Mouse (Mus musculus) megakaryocyte progenitor cell, adult 5-6 weeks (primary cell): ENCODE measurements around the gene Cab39. TPM values are rescaled to one million over a fixed set of nuclear protein-coding genes. Genes with fewer than 3 reads are reported as not detected.
A peak's percentile ranks its signal among the peaks of the same experiment; 100 is the strongest.
"Not testable (repeated sequence)": the region's sequence is repeated elsewhere in the genome, so short reads cannot be mapped to it uniquely, and the experiment has no call there.

Experiments
- ATAC-seq: replicated peaks from 2 replicates; pipeline ENCODE4 v1.8.0; 2016; ENCODE audit warnings: mild to moderate bottlenecking, moderate TSS enrichment, inconsistent platforms; ENCODE audit not compliant: poor library complexity
- total RNA-seq, 2 experiments: library from RNA; stranded (forward) in 1 of 2; stranded (reverse) in 1 of 2; fragments of 157-497, 149-512 nt in 1 of 2; fragments of 200-1000 nt in 1 of 2; gene quantifications; 2 replicates each; pipeline versions ENCODE4 v1.2.3 to v1.2.4; 2015 to 2017

The Cab39 gene
- total RNA-seq, 2 experiments from 2014 or later = 83.1 to 122 TPM

GRCm38 (mm10) chr1:85779428-85780180, 13.6 kb upstream of the Cab39 start:
- ATAC-seq = peak; percentile 96

- ATAC-seq = no peak
Observed at GRCm38 (mm10) chr1:85790565-85790964, 2.7 kb upstream of the Cab39 start.

GRCm38 (mm10) chr1:85791476-85791875, 1.8 kb upstream of the Cab39 start:
- no peak for ATAC-seq

GRCm38 (mm10) chr1:85794106-85794771, 998 bp downstream of the Cab39 start:
- ATAC-seq = peak; percentile 54

GRCm38 (mm10) chr1:85795196-85795595, 2.0 kb downstream of the Cab39 start:
- ATAC-seq = no peak

GRCm38 (mm10) chr1:85799776-85800175, 6.5 kb downstream of the Cab39 start:
- ATAC-seq = 0 out of 2 replicates have a peak, but pooled peaks have one; percentile 11

- ATAC-seq = no peak
Observed at GRCm38 (mm10) chr1:85802517-85802916, 9.3 kb downstream of the Cab39 start.

GRCm38 (mm10) chr1:85804551-85804950, 11.3 kb downstream of the Cab39 start:
- ATAC-seq = no peak

GRCm38 (mm10) chr1:85809256-85809655, 16.0 kb downstream of the Cab39 start:
- peak; percentile 64; the same call in 1 of the 2 replicates for ATAC-seq

GRCm38 (mm10) chr1:85810343-85810742, 17.1 kb downstream of the Cab39 start:
- no peak for ATAC-seq

- ATAC-seq = no peak
Observed at GRCm38 (mm10) chr1:85810787-85811186, 17.5 kb downstream of the Cab39 start.

GRCm38 (mm10) chr1:85814213-85814612, 21.0 kb downstream of the Cab39 start:
- not testable (repeated sequence) for ATAC-seq

GRCm38 (mm10) chr1:85818121-85818520, 24.9 kb downstream of the Cab39 start:
- ATAC-seq = no peak

- ATAC-seq = no peak; the same call in 1 of the 2 replicates
Observed at GRCm38 (mm10) chr1:85819695-85820094, 26.5 kb downstream of the Cab39 start.

- ATAC-seq = no peak
Observed at GRCm38 (mm10) chr1:85822239-85822638, 29.0 kb downstream of the Cab39 start.

GRCm38 (mm10) chr1:85824905-85825304, 31.7 kb downstream of the Cab39 start:
- no peak for ATAC-seq

GRCm38 (mm10) chr1:85827166-85827565, 33.9 kb downstream of the Cab39 start:
- no peak for ATAC-seq

- no peak for ATAC-seq
Observed at GRCm38 (mm10) chr1:85829016-85829415, 35.8 kb downstream of the Cab39 start.

- peak; percentile 92 for ATAC-seq
Observed at GRCm38 (mm10) chr1:85838056-85838455, 44.8 kb downstream of the Cab39 start.

- ATAC-seq = no peak
Observed at GRCm38 (mm10) chr1:85839356-85839755, 46.1 kb downstream of the Cab39 start.

- ATAC-seq = no peak
Observed at GRCm38 (mm10) chr1:85839790-85840189, 46.5 kb downstream of the Cab39 start.

- no peak for ATAC-seq
Observed at GRCm38 (mm10) chr1:85840421-85840820, 47.2 kb downstream of the Cab39 start.
